Mouse (Mus musculus) kidney, embryonic 15.5 days (tissue): ENCODE data around the gene Tysnd1. TPM values are rescaled to one million over a fixed set of nuclear protein-coding genes. Genes with fewer than 3 reads are reported as not detected.

ENCODE experiments used
- ATAC-seq: fragments of 200-750 bp; cut with Nextera tagmentation; replicated peaks from 2 replicates; pipeline ENCODE4 v1.8.0; 2017; ENCODE audit warnings: moderate TSS enrichment; ENCODE audit not compliant: low FRiP score
- H3K27ac ChIP-seq: fragments of 300-500 bp; sonication (generic); 2 replicates; pipeline ENCODE4 v1.5.1; 2015; ENCODE audit warnings: mild to moderate bottlenecking, inconsistent platforms
- H3K27me3 ChIP-seq: fragments of 300-500 bp; sonication (generic); 2 replicates; pipeline ENCODE4 v1.6.1; 2015; ENCODE audit warnings: inconsistent platforms
- H3K36me3 ChIP-seq: fragments of 300-500 bp; sonication (generic); 2 replicates; pipeline ENCODE4 v1.6.1; 2015; ENCODE audit warnings: inconsistent platforms
- H3K4me1 ChIP-seq: fragments of 300-500 bp; sonication (generic); 2 replicates; pipeline ENCODE4 v1.6.1; 2015; ENCODE audit warnings: inconsistent platforms
- H3K4me2 ChIP-seq: fragments of 300-500 bp; sonication (generic); 2 replicates; pipeline ENCODE4 v1.6.1; 2015; ENCODE audit warnings: moderate library complexity, mild to moderate bottlenecking, inconsistent platforms
- H3K4me3 ChIP-seq: fragments of 300-500 bp; sonication (generic); replicated peaks from 2 replicates; pipeline ENCODE4 v1.5.1; 2015; ENCODE audit warnings: mild to moderate bottlenecking, inconsistent platforms
- H3K9ac ChIP-seq: fragments of 300-500 bp; sonication (generic); 2 replicates; pipeline ENCODE4 v1.6.1; 2015; ENCODE audit warnings: mild to moderate bottlenecking, inconsistent platforms
- H3K9me3 ChIP-seq: fragments of 300-500 bp; sonication (generic); replicated peaks from 2 replicates; pipeline ENCODE4 v1.6.1; 2016; ENCODE audit warnings: inconsistent platforms
- WGBS: fragments of 180-500 bp; shearing (Covaris S2); methylation state at CpG from one replicate; pipeline ENCODE4 v1.1.7; 2015; ENCODE audit warnings: mixed read lengths; 5-methylcytosine and 5-hydroxymethylcytosine counted together
- polyA plus RNA-seq: library from polyadenylated mRNA; unstranded; fragments of >200 nt; fragmentation: Nextera tagmentation; extraction: Ambion mirVana; gene quantifications from 2 replicates; pipeline ENCODE4 v1.2.1, GENCODE M21; 2015

Gene Tysnd1
- polyA plus RNA-seq, 1 experiment from 2014 or later = 36.5 TPM

- 91% methylated on average over 12 of the region's 12 CpGs for WGBS
- Histone ChIP-seq H3K4me3 (no peak overlapping the region), H3K27me3 (no peaks in the 10 kb centered on the region), H3K27ac (no peak overlapping the region), H3K36me3 (no peaks in the 10 kb centered on the region), H3K4me1 (peaks cover 13% of the 10 kb centered on the region), H3K4me2 (no peak overlapping the region), H3K9ac (no peak overlapping the region), H3K9me3 (no peaks in the 10 kb centered on the region)
- ATAC-seq = no peak
These were observed 22.3 kb downstream of the Tysnd1 start for GRCm38 (mm10) chr10:61717406-61718296.

- Histone ChIP-seq H3K4me2 (no peak overlapping the region), H3K4me1 (peaks cover 7% of the 10 kb centered on the region), H3K9ac (no peak overlapping the region), H3K36me3 (no peaks in the 10 kb centered on the region), H3K4me3 (no peak overlapping the region), H3K27me3 (no peaks in the 10 kb centered on the region), H3K27ac (no peak overlapping the region), H3K9me3 (no peaks in the 10 kb centered on the region)
- 86% methylated on average over 7 of the region's 7 CpGs for WGBS
- no peak for ATAC-seq
These were observed 25.0 kb downstream of the Tysnd1 start for GRCm38 (mm10) chr10:61720331-61720730.

- Histone ChIP-seq H3K4me2 (no peak overlapping the region), H3K36me3 (no peaks in the 10 kb centered on the region), H3K27me3 (no peaks in the 10 kb centered on the region), H3K9ac (no peak overlapping the region), H3K27ac (no peak overlapping the region), H3K4me1 (no peaks in the 10 kb centered on the region), H3K9me3 (no peaks in the 10 kb centered on the region), H3K4me3 (no peak overlapping the region)
- no peak for ATAC-seq
- 76% methylated on average over 3 of the region's 3 CpGs for WGBS
These were observed 26.9 kb downstream of the Tysnd1 start for GRCm38 (mm10) chr10:61722215-61722614.

- Histone ChIP-seq H3K4me1 (no peaks in the 10 kb centered on the region), H3K4me2 (no peak overlapping the region), H3K27ac (no peak overlapping the region), H3K4me3 (no peak overlapping the region), H3K27me3 (no peaks in the 10 kb centered on the region), H3K9ac (no peak overlapping the region), H3K9me3 (no peaks in the 10 kb centered on the region), H3K36me3 (no peaks in the 10 kb centered on the region)
- WGBS = 67% methylated on average over 6 of the region's 6 CpGs
- no peak for ATAC-seq
These were observed 28.0 kb downstream of the Tysnd1 start for GRCm38 (mm10) chr10:61723271-61723670.

- Histone ChIP-seq H3K9me3 (no peaks in the 10 kb centered on the region), H3K9ac (no peak overlapping the region), H3K36me3 (peaks cover 8% of the 10 kb centered on the region), H3K4me3 (no peak overlapping the region), H3K4me2 (no peak overlapping the region), H3K27ac (no peak overlapping the region), H3K27me3 (no peaks in the 10 kb centered on the region), H3K4me1 (0 out of 2 replicates have a peak, but pooled peaks cover 5% of the 10 kb centered on the region)
- WGBS = 42% methylated on average over 11 of the region's 11 CpGs
- ATAC-seq = no peak
These were observed 33.9 kb downstream of the Tysnd1 start for GRCm38 (mm10) chr10:61729181-61729580.

- H3K9ac ChIP-seq = no peak overlapping the region
- no peak overlapping the region for H3K27ac ChIP-seq
- WGBS = 97% methylated on average over 6 of the region's 6 CpGs
- no peak overlapping the region for H3K4me2 ChIP-seq
- 0 out of 2 replicates have a peak, but pooled peaks cover 5% of the 10 kb centered on the region for H3K4me1 ChIP-seq
- H3K36me3 ChIP-seq = peaks cover 8% of the 10 kb centered on the region
- ATAC-seq = no peak
- no peaks in the 10 kb centered on the region for H3K9me3 ChIP-seq
- H3K27me3 ChIP-seq = no peaks in the 10 kb centered on the region
- H3K4me3 ChIP-seq = no peak overlapping the region
These were observed 34.9 kb downstream of the Tysnd1 start for GRCm38 (mm10) chr10:61730171-61730570.

GRCm38 (mm10) chr10:61734377-61734776, 39.1 kb downstream of the Tysnd1 start:
- no peak overlapping the region for H3K27ac ChIP-seq
- H3K4me1 ChIP-seq = 0 out of 2 replicates have a peak, but pooled peaks cover 5% of the 10 kb centered on the region
- peaks cover 27% of the 10 kb centered on the region for H3K36me3 ChIP-seq
- WGBS = 43% methylated on average over 3 of the region's 3 CpGs
- no peaks in the 10 kb centered on the region for H3K27me3 ChIP-seq
- H3K9me3 ChIP-seq = no peaks in the 10 kb centered on the region
- H3K9ac ChIP-seq = no peak overlapping the region
- ATAC-seq = 0 out of 2 replicates have a peak, but pooled peaks have one; percentile 20
- no peak overlapping the region for H3K4me3 ChIP-seq
- H3K4me2 ChIP-seq = no peak overlapping the region

GRCm38 (mm10) chr10:61736671-61737078, 41.4 kb downstream of the Tysnd1 start:
- no peak overlapping the region for H3K4me2 ChIP-seq
- no peak overlapping the region for H3K4me3 ChIP-seq
- H3K4me1 ChIP-seq = 0 out of 2 replicates have a peak, but pooled peaks cover 5% of the 10 kb centered on the region
- H3K9ac ChIP-seq = no peak overlapping the region
- H3K27me3 ChIP-seq = no peaks in the 10 kb centered on the region
- H3K36me3 ChIP-seq = peaks cover 42% of the 10 kb centered on the region
- no peak for ATAC-seq
- H3K9me3 ChIP-seq = no peaks in the 10 kb centered on the region
- 46% methylated on average over 10 of the region's 10 CpGs for WGBS
- H3K27ac ChIP-seq = no peak overlapping the region

- Histone ChIP-seq H3K27me3 (no peaks in the 10 kb centered on the region), H3K4me2 (no peak overlapping the region), H3K9me3 (no peaks in the 10 kb centered on the region), H3K36me3 (peaks cover 51% of the 10 kb centered on the region), H3K27ac (no peak overlapping the region), H3K4me3 (no peak overlapping the region), H3K9ac (no peak overlapping the region), H3K4me1 (no peaks in the 10 kb centered on the region)
- 89% methylated on average over 1 of the region's 1 CpGs for WGBS
- no peak for ATAC-seq
These were observed 42.2 kb downstream of the Tysnd1 start for GRCm38 (mm10) chr10:61737537-61737936.

GRCm38 (mm10) chr10:61738126-61738525, 42.8 kb downstream of the Tysnd1 start:
- Histone ChIP-seq H3K27ac (no peak overlapping the region), H3K9me3 (no peaks in the 10 kb centered on the region), H3K9ac (no peak overlapping the region), H3K27me3 (no peaks in the 10 kb centered on the region), H3K4me1 (no peaks in the 10 kb centered on the region), H3K4me3 (no peak overlapping the region), H3K4me2 (no peak overlapping the region), H3K36me3 (peaks cover 57% of the 10 kb centered on the region)
- 94% methylated on average over 4 of the region's 4 CpGs for WGBS
- ATAC-seq = no peak

- no peak for ATAC-seq
- H3K9ac ChIP-seq = no peak overlapping the region
- peaks cover 89% of the 10 kb centered on the region for H3K36me3 ChIP-seq
- no peak overlapping the region for H3K4me3 ChIP-seq
- H3K27ac ChIP-seq = no peak overlapping the region
- no peaks in the 10 kb centered on the region for H3K4me1 ChIP-seq
- WGBS = 86% methylated on average over 1 of the region's 1 CpGs
- H3K27me3 ChIP-seq = no peaks in the 10 kb centered on the region
- peaks cover 6% of the 10 kb centered on the region for H3K9me3 ChIP-seq
- no peak overlapping the region for H3K4me2 ChIP-seq
These were observed 46.0 kb downstream of the Tysnd1 start for GRCm38 (mm10) chr10:61741306-61741705.

GRCm38 (mm10) chr10:61741873-61742272, 46.6 kb downstream of the Tysnd1 start:
- H3K27ac ChIP-seq = no peak overlapping the region
- ATAC-seq = no peak
- peaks cover 6% of the 10 kb centered on the region for H3K9me3 ChIP-seq
- no peak overlapping the region for H3K9ac ChIP-seq
- H3K4me2 ChIP-seq = no peak overlapping the region
- WGBS = 89% methylated on average over 4 of the region's 4 CpGs
- peaks cover 94% of the 10 kb centered on the region for H3K36me3 ChIP-seq
- no peaks in the 10 kb centered on the region for H3K27me3 ChIP-seq
- no peaks in the 10 kb centered on the region for H3K4me1 ChIP-seq
- H3K4me3 ChIP-seq = no peak overlapping the region
